In the genomic region with DNA sequence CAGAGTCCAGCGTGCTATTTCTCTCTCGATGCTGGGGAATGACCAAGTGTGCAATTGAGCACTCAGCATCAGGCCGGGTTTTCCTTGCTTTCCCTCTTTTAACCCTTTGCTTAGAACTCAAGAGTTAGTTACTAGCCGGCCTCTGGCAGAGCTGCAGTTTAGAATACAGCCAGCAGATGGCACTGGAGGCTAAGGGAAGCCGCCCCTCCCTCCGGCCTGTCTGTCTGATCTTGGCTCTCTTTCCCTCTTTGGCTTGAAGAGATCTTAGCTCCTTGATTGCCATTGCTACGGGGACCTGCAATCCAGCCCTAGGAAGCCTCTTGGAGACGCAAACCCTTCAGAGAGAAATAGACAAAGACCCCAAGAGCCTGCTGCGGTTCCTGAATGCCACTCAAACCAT, we compare ENCODE assay signal across 7 mouse cellular contexts. TPM values are rescaled to one million over a fixed set of nuclear protein-coding genes. Genes with fewer than 3 reads are reported as not detected.
DNase-seq lines count a peak whose midpoint lies in the region; ATAC-seq lines count a peak whose summit lies in the region.

No protein-coding gene starts in this region.

- no peaks in the 10 kb centered on the region for H3K9me3 ChIP-seq in embryonic facial prominence, embryonic 14.5 days (ENCODE audit: control insufficient read depth, low read length)

- WGBS in embryonic facial prominence, embryonic 14.5 days: 8% methylated on average over 9 of the region's 9 CpGs

- DNase-seq in ES-CJ7 (ENCODE audit: low read depth, low spot score): peak; percentile 75
- peak; percentile 41 to 55 for DNase-seq in adrenal gland, postnatal 4 days (ENCODE audit: low spot score in 2 of 2)
- DNase-seq in embryonic facial prominence, embryonic 14.5 days (ENCODE audit: low spot score): peak; percentile 81
- DNase-seq in heart, postnatal 10 days: peak; percentile 72 to 82
- DNase-seq in layer of hippocampus, postnatal 14 days (ENCODE audit: low spot score in 2 of 2): peak; percentile 76 to 81
- DNase-seq in right cerebral cortex, postnatal 25 days: peak; percentile 76

- H3K36me3 ChIP-seq in embryonic facial prominence, embryonic 14.5 days (ENCODE audit: control insufficient read depth, insufficient read depth, low read length): no peaks in the 10 kb centered on the region

- H3K9ac ChIP-seq in embryonic facial prominence, embryonic 14.5 days (ENCODE audit: low read depth, low read length): no peak overlapping the region

- no peak overlapping the region for H3K4me3 ChIP-seq in embryonic facial prominence, embryonic 14.5 days (ENCODE audit: low read depth, low read length)

- no peak overlapping the region for H3K27ac ChIP-seq in embryonic facial prominence, embryonic 14.5 days (replicated peaks; ENCODE audit: low read depth, low read length)

- no peaks in the 10 kb centered on the region for H3K27me3 ChIP-seq in embryonic facial prominence, embryonic 14.5 days (replicated peaks; ENCODE audit: control insufficient read depth, insufficient read depth, low read length)

- no peaks in the 10 kb centered on the region for H3K4me1 ChIP-seq in embryonic facial prominence, embryonic 14.5 days (ENCODE audit: control insufficient read depth, insufficient read depth, low read length)

- ATAC-seq in embryonic facial prominence, embryonic 14.5 days (ENCODE audit: low read depth): peak; percentile 70
- ATAC-seq in megakaryocyte, adult 5-6 weeks (ENCODE audit: poor library complexity, severe bottlenecking): peak; percentile 73

- H3K4me2 ChIP-seq in embryonic facial prominence, embryonic 14.5 days (ENCODE audit: low read depth, low read length): no peak overlapping the region

- intact Hi-C loops in heart, postnatal 10 days (cut with DNase I): loop anchor here (1.0 to 5.0 kb wide), 4 partner anchors 55 to 250 kb away; no protein-coding TSS in a partner anchor

RNA-seq across cellular contexts. Expression of a gene that starts 18.5 kb away (rescaled TPM):
- 10 to 100 TPM; 21.5 to 24.1 TPM for total RNA-seq in adrenal gland, postnatal 4 days (2021)
- polyA plus RNA-seq in embryonic facial prominence, embryonic 14.5 days (2014; fragmentation: Nextera tagmentation; extraction: Ambion mirVana): 16.5 and 18.2 TPM in 2 replicates
- total RNA-seq in heart, postnatal 10 days (2021): 10 to 100 TPM; 20.1 to 20.5 TPM
- 10 to 100 TPM; 22.0 to 26.3 TPM for total RNA-seq in layer of hippocampus, postnatal 14 days (2021)
- total RNA-seq in megakaryocyte, adult 5-6 weeks (2015): 8.7 and 13.7 TPM in 2 replicates
- 14.7 and 14.8 TPM in 2 replicates for total RNA-seq in megakaryocyte, adult 5-6 weeks (2017)

RNA-seq across cellular contexts. Expression of a gene that starts 55.7 kb away (rescaled TPM):
- total RNA-seq in adrenal gland, postnatal 4 days (2021): 10 to 100 TPM; 22.9 TPM
- 7.3 and 9.6 TPM in 2 replicates for polyA plus RNA-seq in embryonic facial prominence, embryonic 14.5 days (2014; fragmentation: Nextera tagmentation; extraction: Ambion mirVana)
- total RNA-seq in heart, postnatal 10 days (2021): 10 to 100 TPM; 20.6 to 21.5 TPM
- total RNA-seq in layer of hippocampus, postnatal 14 days (2021): 10 to 100 TPM; 13.7 to 16.1 TPM
- 21.1 and 23.7 TPM in 2 replicates for total RNA-seq in megakaryocyte, adult 5-6 weeks (2015)
- 8.1 and 8.9 TPM in 2 replicates for total RNA-seq in megakaryocyte, adult 5-6 weeks (2017)
